Mouse (Mus musculus) erythroid progenitor cell, adult 5-6 weeks (primary cell): ENCODE results near the gene Oxld1. TPM values are rescaled to one million over a fixed set of nuclear protein-coding genes. Genes with fewer than 3 reads are reported as not detected.
A peak's percentile ranks its signal among the peaks of the same experiment; 100 is the strongest.

ENCODE experiments used
- ATAC-seq: replicated peaks from 2 replicates; pipeline ENCODE4 v1.8.0; 2016; ENCODE audit warnings: moderate number of reproducible peaks, mild to moderate bottlenecking, moderate TSS enrichment, inconsistent platforms; ENCODE audit not compliant: poor library complexity, low FRiP score, severe bottlenecking
- total RNA-seq, 2 experiments: library from RNA; stranded (forward) in 1 of 2; stranded (reverse) in 1 of 2; fragments of 150-400 nt in 1 of 2; fragments of 186-747, 209-891 nt in 1 of 2; gene quantifications; 2 replicates each; pipeline versions ENCODE4 v1.2.3 to v1.2.4; 2015 to 2017; ENCODE audit warnings: low replicate concordance in 2 of 2

Gene Oxld1
- total RNA-seq, 2 experiments from 2014 or later = 1.4 TPM; not detected in 1

DNA sequence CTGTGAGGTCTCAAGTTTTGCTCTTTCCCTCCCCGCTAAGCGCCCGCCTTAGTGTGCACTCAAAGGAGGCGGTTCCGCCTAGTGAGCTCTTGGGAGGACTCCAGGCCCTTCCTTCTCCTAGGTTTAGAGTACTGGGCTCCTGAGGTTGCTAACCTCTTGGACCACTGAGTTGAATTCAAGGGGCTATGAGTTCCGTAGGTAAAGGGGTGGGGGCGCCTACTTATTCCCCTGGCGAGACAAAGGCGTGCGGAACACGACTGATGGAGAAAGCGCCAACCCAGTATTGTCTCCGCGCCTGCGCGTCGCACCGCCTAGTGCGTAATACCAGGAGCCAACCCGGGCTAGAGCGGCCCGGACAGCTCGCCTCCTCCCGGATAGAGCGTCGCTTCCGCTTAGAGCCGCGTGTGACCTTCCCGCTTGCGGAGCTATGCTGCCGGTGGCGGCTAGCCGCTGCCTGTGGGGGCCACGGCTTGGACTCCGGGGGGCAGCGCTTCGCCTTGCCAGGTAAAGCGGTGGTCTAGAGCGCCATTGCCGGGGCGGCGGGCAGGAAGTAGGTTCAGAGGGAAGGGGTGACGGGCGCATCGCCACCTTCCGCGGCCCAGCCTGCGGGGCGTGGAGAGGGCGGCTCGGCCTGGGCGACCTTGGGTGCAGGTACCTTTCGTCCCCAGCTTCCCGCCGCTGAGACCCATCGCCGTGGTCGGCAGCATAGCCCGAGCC is 26.6 kb upstream of the Oxld1 start, which contains the start of gene Mrpl12:
Gene Mrpl12 (plus strand): TSS at position 349 of the 717 bp plus-strand sequence.
- ATAC-seq = peak; percentile 86

DNA sequence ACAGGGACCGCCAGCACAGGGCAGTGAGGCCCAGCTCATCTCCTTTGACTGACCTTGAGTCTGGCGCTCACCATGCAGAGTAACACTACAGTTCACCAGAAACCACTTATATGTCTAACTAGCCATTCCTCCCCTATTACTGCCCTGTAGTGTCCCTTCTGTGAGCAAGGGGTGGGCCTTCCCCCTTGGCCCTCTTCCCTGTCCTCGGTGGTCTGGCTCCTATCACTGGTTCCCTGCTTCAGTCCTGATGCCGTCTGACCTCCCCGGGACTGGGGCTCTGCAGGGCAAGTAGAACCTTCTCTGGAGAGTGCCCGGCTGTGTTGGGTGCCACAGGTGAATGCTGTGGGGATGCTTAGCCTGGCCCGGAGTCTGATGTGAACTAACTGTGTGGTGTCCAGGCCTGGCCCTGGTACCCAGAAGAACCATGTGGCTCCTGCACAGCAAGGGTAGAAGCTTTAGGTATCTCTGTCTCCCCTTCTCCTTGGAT is 25.6 kb upstream of the Oxld1 start:
- no peak for ATAC-seq

DNA sequence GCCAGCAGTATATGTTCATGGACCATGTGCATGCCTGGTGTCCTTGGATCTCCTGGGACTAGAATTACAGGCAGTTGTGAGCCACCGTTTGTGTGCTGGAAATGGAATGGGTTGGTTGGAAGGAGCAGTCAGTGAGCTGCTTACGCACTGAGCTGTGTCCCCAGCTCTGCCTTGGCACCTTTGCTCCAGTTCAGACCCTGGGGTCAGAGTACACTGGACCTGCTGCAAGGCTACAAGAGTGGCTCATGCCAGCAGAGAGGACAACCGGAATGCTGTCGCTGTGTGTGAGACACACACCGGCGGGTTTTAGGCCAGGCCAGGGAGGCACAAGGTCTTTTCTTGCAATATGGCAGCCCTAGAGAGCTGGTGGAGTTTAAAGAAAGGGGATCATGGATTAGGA is 14.2 kb upstream of the Oxld1 start:
- ATAC-seq = no peak

DNA sequence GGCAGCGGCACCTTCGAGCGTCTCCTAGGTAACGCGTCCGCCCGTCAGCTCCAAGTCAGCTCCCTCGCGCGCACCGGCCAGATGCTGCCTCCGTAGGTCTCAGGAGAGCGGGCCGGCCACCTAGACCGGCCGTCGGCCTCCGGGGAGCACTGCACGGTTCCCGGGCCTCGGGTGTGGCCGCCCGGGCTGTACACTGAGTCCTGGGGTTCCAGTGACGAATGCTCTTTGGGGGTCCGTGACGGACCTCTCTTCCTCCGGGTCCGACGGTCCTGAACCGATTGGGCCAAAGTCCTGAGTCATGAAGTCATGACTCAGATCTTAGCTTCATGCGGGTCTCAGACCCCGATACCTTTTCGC is 9.8 kb upstream of the Oxld1 start:
- ATAC-seq = no peak; the same call in 1 of the 2 replicates

DNA sequence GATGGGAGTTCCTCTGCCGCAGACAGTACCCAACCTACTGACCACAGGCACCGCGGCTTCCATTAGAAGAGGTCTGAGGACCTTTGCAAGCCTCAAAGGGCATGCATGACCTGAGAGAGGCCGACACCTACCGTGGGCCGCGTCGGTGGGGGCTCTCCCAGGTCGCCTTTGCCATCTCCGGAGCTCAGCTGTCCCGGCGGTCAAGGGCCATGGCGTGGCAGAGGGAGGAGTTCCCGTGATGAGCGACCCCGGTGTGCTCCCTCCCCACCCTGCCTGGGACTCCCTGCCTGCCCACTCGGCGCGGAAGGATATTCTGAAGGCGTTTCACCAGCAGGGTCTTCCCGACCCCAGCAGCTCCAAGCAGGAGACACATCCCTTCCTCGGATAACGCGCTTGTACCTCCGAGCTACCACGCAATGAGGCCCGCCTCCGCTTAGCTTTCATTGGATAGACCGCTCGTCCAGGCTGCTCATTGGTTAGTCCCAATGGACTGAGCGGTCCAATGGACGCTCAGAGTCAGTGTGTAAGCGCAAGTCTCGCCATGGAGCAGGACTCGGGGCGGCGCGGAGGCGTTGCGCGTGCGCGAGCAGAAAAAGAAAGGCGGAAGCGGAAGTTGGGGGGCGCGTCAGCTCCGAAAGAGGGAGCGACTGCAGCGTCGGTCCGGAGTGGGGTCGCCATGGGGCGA is 9.3 kb upstream of the Oxld1 start, which contains the start of gene Arl16:
Gene Arl16 (minus strand): TSS at position 557 of the 685 bp plus-strand sequence.
- peak; percentile 96 for ATAC-seq

DNA sequence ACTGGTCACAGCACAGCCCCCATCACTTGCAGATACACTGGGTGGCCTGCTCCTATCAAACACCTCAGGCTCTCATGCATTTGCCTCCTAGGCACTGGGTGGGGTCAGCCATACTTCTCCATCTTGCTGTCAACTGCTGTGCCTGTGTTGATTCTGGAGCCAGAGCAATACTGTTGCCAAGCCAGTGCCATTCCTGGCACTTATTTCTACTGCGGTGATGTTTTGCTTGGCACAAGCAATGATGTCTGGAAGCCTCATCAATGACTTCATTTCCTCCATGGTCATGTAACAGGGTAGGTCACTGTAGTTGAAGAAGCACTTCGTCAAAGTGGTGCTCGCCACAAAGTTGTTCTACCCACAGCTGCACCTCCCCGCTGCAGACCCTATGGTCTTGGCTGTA is 7.7 kb upstream of the Oxld1 start:
- no peak for ATAC-seq

DNA sequence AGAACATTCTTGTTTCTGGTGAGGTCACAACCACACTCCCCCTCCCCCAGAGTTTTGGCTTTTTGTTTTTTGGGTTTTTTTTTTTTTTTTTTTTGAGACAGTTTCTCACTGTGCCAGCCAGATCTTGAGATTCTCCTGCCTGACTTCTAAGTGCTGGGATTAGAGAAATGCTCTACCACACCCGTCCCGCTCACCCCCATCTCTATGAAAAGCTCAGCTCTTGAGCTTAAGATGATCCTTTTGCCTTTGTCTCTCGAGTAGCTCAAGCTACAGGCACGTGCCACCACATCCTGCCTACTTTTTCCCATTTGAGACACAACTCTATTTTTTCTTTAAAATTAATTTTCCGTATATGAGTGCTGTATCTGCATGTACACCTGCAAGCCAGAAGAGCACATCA is 6.5 kb upstream of the Oxld1 start:
- ATAC-seq = no peak

DNA sequence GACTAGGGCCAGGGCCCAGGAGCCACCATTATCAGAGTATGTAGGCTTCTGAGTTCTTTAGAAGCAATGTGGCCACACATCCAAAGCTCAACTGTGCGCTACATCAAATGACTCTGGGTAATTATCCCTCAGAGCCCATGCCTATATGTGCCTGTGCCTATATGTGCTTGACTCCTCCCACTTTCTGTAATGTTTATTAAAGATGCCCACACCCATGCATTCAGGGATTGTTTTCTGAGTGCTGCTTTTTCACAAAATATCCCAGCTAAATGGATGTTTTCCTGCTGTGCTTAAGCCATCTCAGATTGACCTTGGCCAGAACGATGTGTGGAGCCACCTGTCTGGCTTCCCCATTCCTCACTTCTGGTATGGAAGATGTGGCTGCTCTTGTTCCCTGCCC is 5.7 kb upstream of the Oxld1 start:
- no peak for ATAC-seq

DNA sequence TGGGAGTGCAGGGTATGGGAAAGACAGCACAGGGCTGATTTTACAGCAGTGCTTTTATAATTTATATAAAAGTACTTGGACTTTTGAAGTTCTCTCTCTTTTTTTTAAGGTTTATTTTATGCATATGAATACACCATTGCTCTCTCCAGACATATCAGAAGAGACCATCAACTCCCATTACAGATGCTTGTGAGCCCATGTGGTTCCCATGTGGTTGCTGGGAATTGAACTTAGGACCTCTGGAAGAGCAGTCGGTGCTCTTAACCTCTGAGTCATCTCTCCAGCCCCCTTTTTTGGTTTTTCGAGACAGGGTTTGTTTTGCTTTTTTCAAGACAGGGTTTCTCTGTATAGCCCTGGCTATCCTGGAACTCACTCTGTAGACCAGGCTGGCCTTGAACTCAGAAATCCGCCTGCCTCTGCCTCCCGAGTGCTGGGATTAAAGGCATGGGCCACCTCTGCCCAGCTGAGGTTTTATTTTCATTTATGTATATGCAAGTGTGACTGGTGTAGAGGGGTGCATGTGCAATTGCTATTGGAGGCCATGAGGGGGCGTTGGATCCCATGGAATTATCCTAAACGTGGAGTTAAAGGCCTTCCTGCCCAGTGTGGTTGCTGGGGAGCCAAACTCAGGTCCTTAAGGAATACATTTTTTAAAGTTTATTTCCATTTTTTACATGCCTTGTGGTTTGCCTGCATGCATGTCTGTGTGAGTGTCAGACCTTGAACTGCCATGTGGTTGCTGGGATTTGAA is 1.2 kb upstream of the Oxld1 start:
- no peak for ATAC-seq

DNA sequence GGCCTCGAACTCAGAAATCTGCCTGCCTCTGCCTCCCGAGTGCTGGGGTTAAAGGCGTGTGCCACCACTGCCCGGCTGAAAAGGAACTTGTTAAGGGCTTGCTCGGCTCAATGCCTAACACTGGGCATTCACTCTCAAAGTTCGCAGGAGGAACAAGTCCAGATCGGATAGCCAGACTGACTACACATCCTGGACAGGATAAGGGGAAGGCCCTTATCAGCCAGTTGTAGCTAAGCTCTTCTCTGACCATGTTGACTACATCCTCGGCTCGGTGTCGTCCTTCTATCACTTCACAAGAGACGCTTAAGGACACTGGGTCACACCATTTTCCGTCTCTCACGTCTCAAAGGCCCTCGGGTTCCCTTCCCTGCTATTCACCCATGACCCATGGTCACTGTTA is 498 bp downstream of the Oxld1 start:
- ATAC-seq = peak; percentile 37

DNA sequence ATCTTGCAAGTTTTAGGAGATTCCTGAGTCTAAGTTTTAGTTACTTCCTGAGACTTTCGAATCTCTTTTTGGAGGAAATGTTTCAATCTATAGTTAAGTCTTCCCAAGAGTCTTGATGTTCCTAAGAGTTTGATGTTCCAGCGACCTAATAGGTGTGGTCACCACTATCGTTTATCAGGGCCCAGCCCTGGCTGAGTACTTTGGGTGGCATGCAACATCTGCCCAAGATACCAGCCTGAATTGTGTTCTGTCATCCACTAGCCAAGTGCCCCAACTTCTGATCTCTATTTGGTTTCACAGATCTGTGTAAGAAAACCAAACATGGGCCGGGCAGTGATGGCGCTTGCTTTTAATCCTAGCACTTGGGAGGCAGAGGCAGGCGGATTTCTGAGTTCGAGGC is 2.5 kb downstream of the Oxld1 start:
- peak; percentile 72 for ATAC-seq

DNA sequence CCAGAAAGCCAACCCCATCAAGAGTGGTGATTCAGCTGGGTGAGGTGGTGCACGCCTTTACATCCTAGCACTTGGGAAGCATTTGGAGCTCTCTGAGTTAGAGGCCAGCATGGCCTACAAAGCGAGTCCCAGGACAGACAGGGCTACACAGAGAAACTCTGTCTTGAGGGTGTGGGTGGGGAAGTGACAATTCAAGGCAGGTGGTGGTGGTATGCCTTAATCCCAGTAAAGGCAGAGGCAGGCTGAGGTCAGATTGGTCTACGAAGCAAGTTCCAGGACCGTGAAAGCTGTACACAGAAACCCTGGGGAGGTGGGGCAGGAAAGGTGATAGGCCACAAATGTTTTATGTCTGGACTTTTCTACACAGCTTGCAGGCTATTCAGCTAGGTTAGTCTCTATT is 2.9 kb downstream of the Oxld1 start:
- no peak for ATAC-seq

DNA sequence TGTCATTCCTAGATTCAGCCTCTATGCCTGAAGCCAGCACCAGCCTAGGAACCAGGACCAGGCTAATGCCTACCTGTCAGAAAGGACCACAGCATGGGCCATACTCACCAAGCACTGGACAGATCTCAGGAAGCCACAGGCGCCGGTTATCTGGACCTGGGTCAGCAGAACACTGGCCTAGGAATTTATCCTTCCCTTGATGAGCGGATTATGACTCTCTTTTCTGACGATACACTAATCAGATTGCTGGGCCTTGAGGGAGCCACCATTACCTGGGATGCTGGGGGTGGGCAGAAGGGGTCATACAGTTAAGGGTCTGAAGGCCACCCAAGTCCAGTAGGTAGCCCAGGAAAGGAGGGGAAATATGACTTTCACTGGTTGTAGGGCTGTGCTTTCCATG is 4.6 kb downstream of the Oxld1 start, which contains the start of gene Pde6g:
Gene Pde6g (minus strand): TSS at position 195 of the 400 bp plus-strand sequence.
- no peak for ATAC-seq

DNA sequence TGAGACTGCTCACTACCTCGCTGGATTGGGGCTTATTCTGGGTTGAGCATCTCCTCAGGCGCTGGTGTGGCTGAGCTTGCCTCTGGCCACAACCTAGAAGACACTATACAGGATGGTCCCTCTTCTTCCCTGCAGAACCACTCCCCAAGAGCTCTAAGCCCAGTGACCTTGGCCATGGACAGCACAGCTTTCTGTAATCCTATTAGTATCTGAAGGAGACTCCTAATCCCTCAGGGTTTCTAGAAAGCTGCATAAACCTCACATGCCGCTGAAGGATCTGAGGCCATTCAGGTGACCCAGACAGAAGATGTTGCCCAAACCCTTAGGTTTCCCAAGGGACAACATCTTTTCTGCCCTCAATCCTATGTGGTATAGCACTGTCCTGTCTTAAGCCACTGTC is 5.6 kb downstream of the Oxld1 start:
- no peak for ATAC-seq

DNA sequence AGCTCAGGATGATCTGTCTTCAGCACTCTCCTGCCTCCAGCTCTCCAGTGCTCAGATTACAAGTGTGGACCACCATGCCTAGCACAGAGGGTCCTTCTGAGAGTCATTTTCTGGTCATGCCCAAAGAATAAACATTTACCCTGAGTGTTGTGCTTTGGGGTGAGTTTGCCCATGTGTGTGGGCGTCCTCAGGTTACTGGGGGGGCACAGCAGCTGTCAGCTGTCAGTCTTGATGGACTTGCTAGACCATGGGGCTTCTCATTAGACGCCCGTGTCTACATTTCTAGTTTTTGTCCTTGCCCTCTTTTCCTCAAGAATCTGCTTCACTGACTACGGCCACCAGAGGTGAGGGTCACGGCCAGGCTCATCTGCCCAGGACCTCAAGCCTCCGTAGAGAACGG is 10.7 kb downstream of the Oxld1 start:
- ATAC-seq = no peak

DNA sequence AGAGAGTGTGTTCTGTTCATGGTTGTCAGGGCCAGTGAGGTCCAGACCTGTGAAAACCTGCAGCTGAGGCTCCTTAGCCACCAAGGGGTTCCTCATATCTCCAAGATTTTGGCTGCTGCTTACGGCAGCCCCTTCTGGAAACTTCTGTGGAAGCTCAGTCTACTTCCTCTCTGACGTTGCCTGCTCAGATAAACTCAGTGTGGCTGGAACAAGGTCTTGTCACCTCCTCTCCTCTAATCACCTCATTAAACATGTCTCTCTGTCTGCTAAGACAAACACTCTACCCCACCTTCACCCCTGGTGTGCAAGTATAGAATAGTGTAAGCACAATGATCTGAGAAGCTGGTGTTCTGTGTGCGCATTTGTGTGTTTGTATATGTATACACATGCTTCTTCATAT is 12.4 kb downstream of the Oxld1 start:
- no peak for ATAC-seq

DNA sequence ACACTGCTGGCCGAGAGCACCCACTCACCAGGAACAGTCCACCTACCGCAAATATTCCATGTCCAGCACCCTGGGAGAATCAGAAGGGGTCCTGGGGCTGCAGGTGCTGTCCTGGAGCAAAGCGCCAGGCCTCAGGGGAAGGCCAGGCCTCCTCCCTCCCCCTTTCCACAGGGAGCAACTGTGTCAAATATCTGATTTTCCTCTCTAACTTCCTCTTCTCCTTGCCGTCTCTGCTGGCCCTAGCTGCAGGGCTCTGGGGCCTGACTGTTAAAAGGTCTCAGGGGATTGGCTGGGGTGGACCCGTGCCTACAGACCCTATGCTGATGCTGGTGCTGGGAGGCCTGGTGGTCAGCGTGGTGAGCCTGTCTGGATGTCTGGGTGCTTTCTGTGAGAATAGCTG is 13.8 kb downstream of the Oxld1 start:
- no peak for ATAC-seq

DNA sequence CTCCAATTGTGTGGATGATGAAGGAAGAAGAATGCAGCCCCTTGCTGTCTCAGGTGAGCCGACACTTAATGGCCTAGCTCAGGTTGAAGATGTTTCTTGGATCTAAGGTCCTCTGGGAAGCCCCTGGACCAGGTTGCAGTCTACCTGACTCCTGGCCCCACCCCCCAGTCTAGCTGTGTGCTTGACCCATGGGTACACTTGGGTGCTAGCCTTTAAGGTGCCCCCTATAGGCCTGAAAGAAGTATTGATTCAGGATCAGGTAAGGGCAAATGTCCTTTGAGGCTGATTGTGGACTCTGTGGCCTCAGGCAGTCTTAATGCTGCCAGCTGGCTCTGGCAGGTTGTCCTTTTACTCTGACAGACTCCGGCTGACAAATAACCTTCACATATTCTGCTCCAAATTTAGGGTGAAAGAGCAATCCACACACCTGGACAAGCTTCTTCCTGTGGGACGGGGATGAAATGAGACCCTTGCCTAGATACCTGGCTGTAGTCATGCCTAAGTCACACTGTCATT is 15.0 kb downstream of the Oxld1 start:
- ATAC-seq = no peak

DNA sequence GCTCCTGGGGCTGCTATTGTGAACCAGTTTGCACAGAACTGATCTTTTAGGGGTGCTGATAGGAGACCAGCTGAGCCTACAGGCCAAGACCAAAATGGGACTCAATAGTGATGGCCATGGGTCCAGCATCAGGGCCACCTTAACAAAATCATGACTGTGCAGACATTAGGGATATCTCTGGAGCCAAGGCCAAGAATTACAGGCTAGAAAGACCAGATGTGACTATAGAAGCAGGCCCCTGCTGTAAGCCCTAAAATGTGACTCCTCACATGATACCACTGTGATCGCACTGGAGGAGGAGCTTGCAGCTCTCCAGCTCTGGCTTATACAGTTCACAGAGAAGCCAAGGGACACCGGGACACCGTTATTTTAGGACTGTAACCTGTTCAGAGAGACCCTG is 15.5 kb downstream of the Oxld1 start, which contains the start of gene Tspan10:
Gene Tspan10 (plus strand): TSS at position 301 of the 400 bp plus-strand sequence.
- no peak for ATAC-seq

DNA sequence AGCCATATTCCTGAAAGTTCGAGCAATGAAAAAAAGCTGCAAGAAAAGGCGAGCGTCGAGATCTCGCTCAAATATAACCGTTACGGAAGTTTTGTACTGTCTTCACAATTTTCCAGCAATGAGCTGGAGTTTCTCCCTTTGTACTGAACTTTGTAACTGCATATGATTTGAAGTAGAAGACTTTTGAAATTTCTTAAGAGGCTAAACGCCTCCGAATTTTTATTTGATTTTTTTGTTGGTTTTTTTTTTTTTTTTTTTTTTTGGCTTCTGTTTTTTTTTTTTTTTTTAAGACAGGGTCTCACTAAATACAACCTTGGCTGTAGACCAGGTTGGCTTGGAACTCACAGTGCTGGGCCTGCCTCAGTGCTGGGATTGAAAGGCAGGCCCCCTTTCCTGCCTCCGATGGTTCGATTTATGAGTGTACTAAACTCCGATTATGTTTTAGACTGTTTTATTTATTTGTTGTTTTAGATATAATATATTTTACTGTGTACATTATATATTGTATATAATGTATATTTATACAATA is 19.9 kb downstream of the Oxld1 start:
- ATAC-seq = no peak
